Mouse (Mus musculus) kidney, postnatal 14 days (tissue): ENCODE data around the gene Sqstm1.
A peak's percentile ranks its signal among the peaks of the same experiment; 100 is the strongest.

Experiments used
- DNase-seq: peaks from one replicate; pipeline ENCODE4 v3.0.0; 2022; ENCODE audit warnings: mixed read lengths

The Sqstm1 gene

DNA sequence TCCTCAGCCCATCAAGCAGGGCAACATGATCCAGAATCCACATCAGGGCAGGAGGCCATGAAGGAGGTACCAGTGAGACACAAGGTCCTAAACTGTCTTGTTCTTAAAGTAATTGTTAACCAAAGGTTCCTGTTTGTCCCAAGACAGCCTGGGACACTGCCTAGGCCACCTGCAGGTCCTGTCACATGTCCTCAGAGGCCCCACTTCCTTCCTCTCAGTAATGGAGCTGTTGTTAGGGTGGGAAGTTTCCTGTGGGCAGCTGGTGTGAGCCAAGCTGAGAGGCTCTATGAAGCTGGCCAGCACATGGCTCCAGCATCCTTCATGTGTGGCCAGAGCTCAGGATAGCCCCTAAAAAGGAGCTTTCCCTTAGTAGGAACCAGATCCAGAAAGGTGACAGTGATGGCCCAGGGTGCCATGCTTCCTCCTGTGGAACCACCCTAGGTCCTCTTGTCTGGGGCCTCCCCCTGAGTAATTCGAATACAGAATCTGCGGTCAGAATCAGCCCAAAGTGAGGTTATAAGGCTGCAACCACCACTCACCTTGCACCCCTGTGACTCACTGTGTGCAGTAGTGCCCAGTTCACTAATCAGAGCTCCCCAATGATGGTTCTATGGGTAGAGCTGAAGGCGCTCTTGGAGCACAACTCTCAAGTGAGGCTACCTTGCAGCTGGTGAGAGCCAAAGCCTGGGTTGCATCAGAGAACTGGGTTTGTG lies 48.1 kb downstream of the Sqstm1 start:
- DNase-seq = no peak

- peak; percentile 75 for DNase-seq
Observed at GRCm38 (mm10) chr11:50161578-50162304, 48.9 kb downstream of the Sqstm1 start.

GRCm38 (mm10) chr11:50159347-50159746 lies 51.3 kb downstream of the Sqstm1 start:
- no peak for DNase-seq

GRCm38 (mm10) chr11:50158346-50158745 lies 52.3 kb downstream of the Sqstm1 start:
- DNase-seq = no peak

DNA sequence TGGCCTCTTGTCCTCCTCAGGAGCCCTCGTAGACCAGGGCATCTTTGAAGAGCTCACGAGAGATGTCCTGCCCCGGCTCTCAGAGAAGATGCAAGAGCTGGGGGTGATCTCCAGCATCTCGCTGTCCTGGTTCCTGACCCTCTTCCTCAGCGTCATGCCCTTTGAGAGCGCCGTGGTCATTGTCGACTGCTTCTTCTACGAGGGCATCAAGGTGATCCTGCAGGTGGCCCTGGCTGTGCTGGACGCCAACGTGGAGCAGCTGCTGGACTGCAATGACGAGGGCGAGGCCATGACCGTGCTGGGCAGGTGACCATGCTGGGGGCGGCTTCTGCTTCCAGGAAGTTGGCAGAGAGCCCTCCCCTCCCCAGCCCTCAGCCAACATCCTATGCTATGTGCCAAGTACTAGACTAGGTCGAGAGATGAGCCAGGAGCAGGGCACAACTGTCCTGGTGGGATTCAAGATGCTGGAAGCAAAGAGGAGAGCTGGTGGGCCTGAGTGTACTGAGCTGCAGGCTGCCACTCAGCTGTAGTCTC lies 53.8 kb downstream of the Sqstm1 start:
- no peak for DNase-seq

DNA sequence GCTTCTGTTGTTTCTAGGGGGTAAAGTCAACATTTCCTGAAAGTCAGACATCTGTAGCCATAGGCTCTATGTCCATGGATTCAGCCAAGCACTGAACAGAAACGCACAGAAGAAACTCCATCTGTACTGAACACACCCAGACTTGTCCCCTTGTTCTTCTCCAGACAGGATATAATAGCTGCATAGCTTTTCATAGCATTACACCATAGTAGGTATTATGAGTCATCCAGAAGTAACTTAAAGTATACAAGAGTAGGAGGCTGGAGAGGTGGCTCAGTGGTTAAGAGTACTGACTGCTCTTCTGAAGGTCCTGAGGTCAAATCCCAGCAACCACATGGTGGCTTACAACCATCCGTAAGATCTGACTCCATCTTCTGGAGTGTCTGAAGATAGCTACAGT lies 54.8 kb downstream of the Sqstm1 start:
- DNase-seq = no peak

DNA sequence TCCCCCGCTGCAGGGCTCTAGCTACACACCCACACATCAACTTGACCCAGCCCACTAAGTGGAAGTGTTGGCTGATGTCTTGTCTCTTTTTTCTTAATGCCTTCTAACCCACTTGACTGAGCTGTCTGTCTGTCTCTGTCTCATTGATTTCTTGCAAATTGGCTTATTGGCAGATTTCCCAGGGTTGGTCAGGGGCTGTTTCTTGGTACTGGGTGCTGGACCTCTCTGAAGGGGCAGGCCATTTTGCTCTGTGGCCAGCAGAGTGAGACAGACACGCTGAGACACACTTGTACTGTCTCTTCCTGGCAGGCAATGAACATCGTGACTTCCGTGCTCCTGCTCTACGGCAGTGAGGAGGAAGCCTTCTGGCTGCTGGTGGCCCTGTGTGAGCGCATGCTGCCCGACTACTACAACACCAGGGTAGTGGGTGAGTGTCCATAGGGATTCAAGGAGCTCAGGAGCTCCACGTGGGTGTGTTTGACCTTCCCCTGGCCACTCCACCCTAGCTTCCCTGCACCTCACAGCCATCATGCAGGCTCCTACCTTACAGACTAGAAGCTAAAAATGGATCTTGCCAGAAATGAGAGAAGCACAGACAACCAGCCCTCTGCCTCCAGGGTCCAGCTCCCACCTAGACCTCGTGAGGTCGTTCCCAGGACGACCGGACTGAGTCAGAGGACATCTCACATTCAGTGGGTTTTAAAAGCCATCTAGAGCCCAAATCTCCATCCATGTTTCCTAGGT lies 55.7 kb downstream of the Sqstm1 start:
- DNase-seq = no peak

GRCm38 (mm10) chr11:50154166-50154565 lies 56.5 kb downstream of the Sqstm1 start:
- DNase-seq = no peak

GRCm38 (mm10) chr11:50151374-50151773 lies 59.3 kb downstream of the Sqstm1 start:
- no peak for DNase-seq

- no peak for DNase-seq
Observed at GRCm38 (mm10) chr11:50149603-50150150, 61.0 kb downstream of the Sqstm1 start.
